Mouse (Mus musculus) limb, embryonic 10.5 days (tissue): ENCODE results near the gene Pycr1. TPM values are rescaled to one million over a fixed set of nuclear protein-coding genes. Genes with fewer than 3 reads are reported as not detected.
A peak's percentile ranks its signal among the peaks of the same experiment; 100 is the strongest.

Experiments
- DNase-seq: peaks from one replicate; pipeline ENCODE4 v3.0.0-alpha.2; 2017; ENCODE audit warnings: low spot score
- H3K27ac ChIP-seq: fragments of 300-500 bp; sonication (generic); 2 replicates; pipeline ENCODE4 v1.5.1; 2016; ENCODE audit warnings: mild to moderate bottlenecking
- H3K27me3 ChIP-seq: fragments of 300-500 bp; sonication (generic); 2 replicates; pipeline ENCODE4 v1.6.1; 2016; ENCODE audit warnings: low read depth, mild to moderate bottlenecking; ENCODE audit not compliant: poor library complexity, severe bottlenecking
- H3K36me3 ChIP-seq: fragments of 300-500 bp; sonication (generic); 2 replicates; pipeline ENCODE4 v1.6.1; 2016; ENCODE audit warnings: mild to moderate bottlenecking, moderate library complexity
- H3K4me1 ChIP-seq: fragments of 300-500 bp; sonication (generic); 2 replicates; pipeline ENCODE4 v1.6.1; 2016
- H3K4me3 ChIP-seq: fragments of 300-500 bp; sonication (generic); 2 replicates; pipeline ENCODE4 v1.5.1; 2016; ENCODE audit warnings: mild to moderate bottlenecking, moderate library complexity
- H3K9me3 ChIP-seq: fragments of 300-500 bp; sonication (generic); replicated peaks from 2 replicates; pipeline ENCODE4 v1.6.1; 2016; ENCODE audit warnings: mild to moderate bottlenecking
- WGBS: fragments of 180-500 bp; shearing (Covaris S2); methylation state at CpG from one replicate; pipeline ENCODE4 v1.1.7; 2016; 5-methylcytosine and 5-hydroxymethylcytosine counted together
- microRNA-seq: library from miRNA; unstranded; fragments of <30 nt; microRNA quantifications from one replicate; pipeline ENCODE4, GENCODE M21; 2017
- polyA plus RNA-seq: library from polyadenylated mRNA; unstranded; fragments of >200 nt; fragmentation: Nextera tagmentation; extraction: Ambion mirVana; gene quantifications from 2 replicates; pipeline ENCODE4 v1.2.1, GENCODE M21; 2016

The Pycr1 gene
- polyA plus RNA-seq, 1 experiment from 2014 or later, result 40.6 TPM

DNA sequence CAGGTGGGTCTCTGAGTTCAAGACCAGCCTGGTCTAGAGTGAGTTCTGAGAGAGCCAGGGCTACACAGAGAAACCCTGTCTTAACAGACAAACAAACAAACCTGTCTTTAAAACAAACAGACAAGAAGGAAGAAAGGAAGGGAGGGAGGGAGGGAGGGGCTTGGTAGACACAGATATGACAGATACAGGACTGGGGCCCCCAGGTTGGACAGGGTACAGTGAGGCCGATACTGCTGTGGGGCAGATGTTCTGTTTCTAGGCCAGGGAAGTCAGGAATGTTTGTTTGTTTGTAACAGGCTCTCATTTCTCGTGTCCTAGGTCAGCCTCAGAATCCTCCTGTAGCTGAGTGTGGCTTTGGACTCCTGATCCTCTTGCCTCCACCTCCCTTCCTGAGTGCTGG is 40.0 kb downstream of the Pycr1 start:
- H3K27ac ChIP-seq, result no peak overlapping the region
- DNase-seq, result no peak
- peaks cover 74% of the 10 kb centered on the region for H3K36me3 ChIP-seq
- peaks cover 22% of the 10 kb centered on the region for H3K4me1 ChIP-seq
- H3K27me3 ChIP-seq, result peaks cover 21% of the 10 kb centered on the region
- H3K4me3 ChIP-seq, result no peak overlapping the region; the same call in 1 of the 2 replicates
- 85% methylated on average over 2 of the region's 2 CpGs for WGBS
- no peaks in the 10 kb centered on the region for H3K9me3 ChIP-seq

DNA sequence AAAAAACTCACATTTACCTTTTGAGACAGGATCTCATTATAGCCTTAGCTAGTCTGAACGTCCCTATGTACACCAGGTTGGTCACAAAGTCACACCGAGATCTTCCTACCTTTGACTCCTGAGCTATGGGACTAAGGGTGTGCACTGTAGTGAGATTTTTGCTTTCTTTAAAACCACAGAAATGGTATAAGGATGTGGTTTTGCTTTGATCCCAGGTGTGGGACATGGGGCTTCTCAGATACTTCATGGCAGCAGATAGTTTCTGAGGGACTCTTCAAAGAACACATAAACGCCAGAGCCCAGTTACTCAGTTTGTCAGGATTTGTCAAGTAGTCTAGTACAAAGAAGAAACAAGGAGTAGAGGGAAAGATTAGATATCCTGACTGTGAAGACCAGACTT is 42.9 kb downstream of the Pycr1 start:
- Histone ChIP-seq H3K4me3 (no peak overlapping the region), H3K36me3 (peaks cover 79% of the 10 kb centered on the region), H3K4me1 (peaks cover 30% of the 10 kb centered on the region), H3K9me3 (no peaks in the 10 kb centered on the region), H3K27ac (no peak overlapping the region), H3K27me3 (no peaks in the 10 kb centered on the region)
- 91% methylated on average over 3 of the region's 3 CpGs for WGBS
- DNase-seq, result no peak

DNA sequence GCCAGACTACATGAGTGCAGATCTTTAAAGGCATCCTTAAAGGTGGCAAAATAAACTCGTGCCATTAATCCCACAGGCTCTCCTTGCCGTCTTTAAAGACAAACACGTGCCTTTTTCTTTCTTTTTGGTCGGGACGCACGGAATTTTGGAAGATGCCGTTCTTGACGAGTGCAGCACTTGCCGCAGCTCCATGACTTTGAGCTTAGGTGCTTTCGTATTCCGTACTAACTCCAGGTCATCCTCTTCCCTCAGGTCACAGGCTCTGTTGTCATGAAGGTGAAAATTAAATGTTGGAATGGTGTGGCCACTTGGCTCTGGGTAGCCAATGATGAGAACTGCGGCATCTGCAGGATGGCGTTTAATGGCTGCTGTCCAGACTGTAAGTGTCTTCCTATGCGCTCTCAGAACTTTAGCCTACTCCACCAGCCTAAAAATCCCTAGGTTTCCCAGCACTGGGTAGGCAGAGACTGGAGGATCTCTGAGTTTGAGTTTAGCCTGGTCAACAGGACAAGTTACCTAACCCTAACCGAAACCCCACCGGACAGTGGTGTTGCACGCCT is 44.5 kb downstream of the Pycr1 start:
- Histone ChIP-seq H3K9me3 (no peaks in the 10 kb centered on the region), H3K27ac (peak overlapping the region; percentile 99), H3K36me3 (peaks cover 78% of the 10 kb centered on the region), H3K27me3 (no peaks in the 10 kb centered on the region), H3K4me3 (peak overlapping the region; percentile 100), H3K4me1 (peaks cover 30% of the 10 kb centered on the region)
- 50% methylated on average over 17 of the region's 17 CpGs for WGBS
- no peak for DNase-seq

DNA sequence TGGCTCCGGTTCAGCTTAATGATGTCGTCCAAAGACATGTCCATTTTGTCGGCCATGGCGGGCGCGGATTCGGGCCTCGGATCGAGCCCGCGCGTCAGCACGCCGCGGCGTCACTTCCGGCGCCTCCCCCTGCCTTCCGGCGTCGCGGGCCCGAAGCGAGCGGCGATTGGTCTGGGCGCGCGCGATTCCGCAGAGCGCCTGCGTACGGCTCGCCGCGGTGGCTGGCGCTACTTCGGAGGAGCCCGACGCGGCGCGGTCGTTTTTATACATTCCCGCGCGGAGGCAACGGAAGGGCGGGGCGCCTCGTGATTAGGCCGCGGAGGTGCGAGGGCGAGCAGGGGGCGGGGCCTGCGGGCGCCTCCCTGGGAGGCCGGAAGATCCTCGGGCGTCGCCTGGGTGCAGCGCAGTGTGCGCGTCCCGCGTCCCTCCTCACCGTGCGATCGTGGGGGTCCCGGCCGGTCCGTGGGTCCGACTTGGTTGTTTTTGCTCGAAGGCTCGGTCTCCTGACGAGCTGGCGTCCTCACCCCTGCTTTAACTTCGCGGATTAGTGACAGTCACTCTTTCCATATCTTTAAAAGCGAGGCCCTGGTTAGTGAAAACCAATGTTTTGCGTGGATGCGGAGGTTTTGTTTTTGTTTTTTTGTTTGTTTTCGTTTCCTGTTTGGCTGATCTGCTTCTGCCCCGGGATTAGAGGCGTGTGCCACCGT is 45.1 kb downstream of the Pycr1 start, which contains the start of the genes Alyref and Anapc11:
Gene Alyref (minus strand): TSS at position 83 of the 707 bp plus-strand sequence.
Gene Anapc11 (plus strand): TSS at position 139 of the 707 bp plus-strand sequence.
- H3K27ac ChIP-seq, result peak within 1 kb of the TSS; percentile 99
- peaks cover 78% of the 10 kb centered on the region for H3K36me3 ChIP-seq
- DNase-seq, result peak; percentile 97
- WGBS, result under 1% methylated on average over 88 of the region's 88 CpGs
- no peaks in the 10 kb centered on the region for H3K9me3 ChIP-seq
- H3K4me3 ChIP-seq, result peak within 1 kb of the TSS; percentile 100
- H3K4me1 ChIP-seq, result peaks cover 30% of the 10 kb centered on the region
- H3K27me3 ChIP-seq, result no peaks in the 10 kb centered on the region

DNA sequence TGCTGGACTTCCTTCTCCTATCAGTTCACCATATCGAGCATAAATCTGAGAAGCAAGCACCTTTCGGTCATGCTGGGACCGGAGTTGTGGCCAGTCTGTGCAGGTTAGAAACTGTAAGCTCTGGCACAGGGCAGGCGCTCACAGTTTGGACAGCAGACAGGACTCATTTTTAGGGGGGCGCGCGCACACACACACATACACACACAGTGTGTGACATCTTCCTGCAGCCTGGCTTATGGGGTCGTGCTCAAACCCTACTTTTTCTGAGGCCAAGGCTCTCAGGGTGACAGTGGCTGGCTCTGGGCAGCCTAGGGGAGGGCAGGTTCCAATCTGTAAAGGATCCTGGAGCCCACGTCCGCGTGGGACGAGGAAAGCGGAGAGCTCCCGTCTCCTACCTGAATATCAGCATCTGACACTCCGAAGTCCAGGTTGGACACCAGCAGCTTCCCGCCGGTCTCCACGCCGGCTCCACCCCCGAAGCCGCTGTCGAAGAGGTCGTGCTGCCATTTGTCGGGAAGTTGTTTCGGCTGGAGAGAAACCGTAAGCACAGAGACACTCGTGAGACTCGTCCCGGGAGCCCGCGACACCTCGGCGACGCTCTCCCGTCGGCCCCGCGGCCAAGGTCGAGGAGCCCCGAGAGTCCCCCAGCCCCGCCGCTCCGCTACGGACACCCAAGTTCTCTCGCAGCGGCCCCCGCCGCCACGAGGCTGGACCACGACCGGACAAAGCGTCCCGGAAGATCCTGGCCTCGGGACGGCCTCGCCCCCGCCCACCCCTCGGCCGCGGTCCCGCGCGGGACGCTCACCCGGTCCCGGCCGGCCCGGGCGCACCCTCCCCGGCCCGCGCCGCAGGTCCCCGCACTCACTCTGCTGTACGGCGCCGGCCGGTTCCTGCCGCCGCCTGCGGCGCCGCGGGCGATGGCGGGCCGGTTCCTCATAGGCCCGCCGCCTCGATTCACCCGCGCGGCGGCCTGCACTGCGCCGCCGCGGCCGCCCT is 46.0 kb downstream of the Pycr1 start:
- 6% methylated on average over 99 of the region's 99 CpGs for WGBS
- Histone ChIP-seq H3K9me3 (no peaks in the 10 kb centered on the region), H3K27ac (peak overlapping the region; percentile 99), H3K4me3 (peak overlapping the region; percentile 100), H3K4me1 (peaks cover 30% of the 10 kb centered on the region), H3K36me3 (peaks cover 78% of the 10 kb centered on the region), H3K27me3 (no peaks in the 10 kb centered on the region)
- no peak for DNase-seq

DNA sequence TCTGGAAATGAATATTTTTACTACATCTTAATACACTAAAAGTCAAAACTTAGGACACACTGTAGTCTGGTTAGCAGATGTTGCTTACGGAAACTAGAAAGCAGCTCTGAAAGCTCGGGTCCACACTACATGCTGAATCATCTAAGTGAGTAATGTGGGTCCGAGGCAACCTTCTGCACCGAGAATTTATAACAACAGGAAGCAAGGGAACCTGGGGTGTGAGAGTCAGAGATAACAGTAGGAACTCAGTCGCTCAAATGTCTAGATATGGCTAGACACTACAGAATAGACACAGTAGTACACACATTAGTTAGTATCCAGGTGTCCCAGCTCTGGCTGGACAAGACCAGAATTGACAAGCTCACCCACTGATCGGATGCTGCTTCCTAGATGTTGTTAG is 55.0 kb downstream of the Pycr1 start:
- Histone ChIP-seq H3K27ac (no peak overlapping the region), H3K4me3 (no peak overlapping the region), H3K27me3 (no peaks in the 10 kb centered on the region), H3K9me3 (0 out of 2 replicates have a peak, but pooled peaks cover 2% of the 10 kb centered on the region), H3K36me3 (peaks cover 99% of the 10 kb centered on the region), H3K4me1 (no peaks in the 10 kb centered on the region)
- 96% methylated on average over 6 of the region's 6 CpGs for WGBS
- no peak for DNase-seq

Small RNA genes lying within 50 kb of the gene (microRNA-seq; reads per million reads assigned to microRNA genes)
- not detected for gene Mir6936

Other genes with a start within 250 kb of the Pycr1 start
- gene Nploc4, start 206.1 kb downstream of the Pycr1 start, polyA plus RNA-seq, result 55.7 and 56.8 TPM in 2 replicates
- gene Tspan10, start 201.1 kb downstream of the Pycr1 start, polyA plus RNA-seq, result not detected in 2 replicates
- 0.24 TPM in 1 of 2 replicates, not detected in the other for gene Pde6g, start 190.3 kb downstream of the Pycr1 start, polyA plus RNA-seq
- gene Oxld1, start 185.7 kb downstream of the Pycr1 start, polyA plus RNA-seq, result 9.7 and 10.5 TPM in 2 replicates
- gene Ccdc137, start 185.7 kb downstream of the Pycr1 start, polyA plus RNA-seq, result 48.9 and 56.7 TPM in 2 replicates
- gene Arl16, start 176.2 kb downstream of the Pycr1 start, polyA plus RNA-seq, result 54.2 and 65.6 TPM in 2 replicates
- 187 and 250 TPM in 2 replicates for gene Mrpl12, start 159.2 kb downstream of the Pycr1 start, polyA plus RNA-seq
- 69.0 and 71.8 TPM in 2 replicates for gene Slc25a10, start 151.9 kb downstream of the Pycr1 start, polyA plus RNA-seq
- gene Gcgr, start 113.1 kb downstream of the Pycr1 start, polyA plus RNA-seq, result 0.26 and 1.1 TPM in 2 replicates
- 223 and 235 TPM in 2 replicates for gene Mcrip1, start 94.0 kb downstream of the Pycr1 start, polyA plus RNA-seq
- gene Ppp1r27, start 92.6 kb downstream of the Pycr1 start, polyA plus RNA-seq, result 0.25 and 0.26 TPM in 2 replicates
- 613 and 656 TPM in 2 replicates for gene P4hb, start 70.5 kb downstream of the Pycr1 start, polyA plus RNA-seq
- gene Arhgdia, start 62.1 kb downstream of the Pycr1 start, polyA plus RNA-seq, result 742 and 814 TPM in 2 replicates
- gene Alyref, start 45.4 kb downstream of the Pycr1 start, polyA plus RNA-seq, result 720 and 728 TPM in 2 replicates
- 201 and 207 TPM in 2 replicates for gene Anapc11, start 45.3 kb downstream of the Pycr1 start, polyA plus RNA-seq
- gene Npb, start 35.3 kb downstream of the Pycr1 start, polyA plus RNA-seq, result 0.56 TPM in 1 of 2 replicates, not detected in the other
- 161 and 169 TPM in 2 replicates for gene Pcyt2, start 25.8 kb downstream of the Pycr1 start, polyA plus RNA-seq
- 27.2 and 28.8 TPM in 2 replicates for gene Sirt7, start 18.5 kb downstream of the Pycr1 start, polyA plus RNA-seq
- 25.9 and 28.1 TPM in 2 replicates for gene Mafg, start 10.2 kb downstream of the Pycr1 start, polyA plus RNA-seq
- gene Myadml2, start 4.4 kb upstream of the Pycr1 start, polyA plus RNA-seq, result not detected in 2 replicates
- 9.1 and 10.1 TPM in 2 replicates for gene Notum, start 17.4 kb upstream of the Pycr1 start, polyA plus RNA-seq
- 166 and 171 TPM in 2 replicates for gene Aspscr1, start 29.2 kb upstream of the Pycr1 start, polyA plus RNA-seq
- gene Cenpx, start 70.0 kb upstream of the Pycr1 start, polyA plus RNA-seq, result 122 and 123 TPM in 2 replicates
- gene Lrrc45, start 70.2 kb upstream of the Pycr1 start, polyA plus RNA-seq, result 52.8 and 60.8 TPM in 2 replicates
- gene Rac3, start 77.7 kb upstream of the Pycr1 start, polyA plus RNA-seq, result 25.4 and 28.8 TPM in 2 replicates
- 14.0 and 15.9 TPM in 2 replicates for gene Dcxr, start 83.5 kb upstream of the Pycr1 start, polyA plus RNA-seq
- gene Cbr2, start 88.3 kb upstream of the Pycr1 start, polyA plus RNA-seq, result 15.2 and 16.3 TPM in 2 replicates
- gene Hmga1b, start 119.0 kb upstream of the Pycr1 start, polyA plus RNA-seq, result 9.3 and 20.0 TPM in 2 replicates
- 35.7 and 40.4 TPM in 2 replicates for gene Rfng, start 140.4 kb upstream of the Pycr1 start, polyA plus RNA-seq
- 269 and 270 TPM in 2 replicates for gene Gps1, start 140.5 kb upstream of the Pycr1 start, polyA plus RNA-seq
- 122 and 136 TPM in 2 replicates for gene Dus1l, start 152.6 kb upstream of the Pycr1 start, polyA plus RNA-seq
- 125 and 139 TPM in 2 replicates for gene Fasn, start 180.8 kb upstream of the Pycr1 start, polyA plus RNA-seq